Mouse (Mus musculus): ENCODE results near the gene Cmpk1. TPM values are rescaled to one million over a fixed set of nuclear protein-coding genes. Genes with fewer than 3 reads are reported as not detected.

The Cmpk1 gene
- 74.1 and 74.9 TPM in 2 replicates for polyA plus RNA-seq (2016; fragmentation: Nextera tagmentation; extraction: Ambion mirVana)

DNA sequence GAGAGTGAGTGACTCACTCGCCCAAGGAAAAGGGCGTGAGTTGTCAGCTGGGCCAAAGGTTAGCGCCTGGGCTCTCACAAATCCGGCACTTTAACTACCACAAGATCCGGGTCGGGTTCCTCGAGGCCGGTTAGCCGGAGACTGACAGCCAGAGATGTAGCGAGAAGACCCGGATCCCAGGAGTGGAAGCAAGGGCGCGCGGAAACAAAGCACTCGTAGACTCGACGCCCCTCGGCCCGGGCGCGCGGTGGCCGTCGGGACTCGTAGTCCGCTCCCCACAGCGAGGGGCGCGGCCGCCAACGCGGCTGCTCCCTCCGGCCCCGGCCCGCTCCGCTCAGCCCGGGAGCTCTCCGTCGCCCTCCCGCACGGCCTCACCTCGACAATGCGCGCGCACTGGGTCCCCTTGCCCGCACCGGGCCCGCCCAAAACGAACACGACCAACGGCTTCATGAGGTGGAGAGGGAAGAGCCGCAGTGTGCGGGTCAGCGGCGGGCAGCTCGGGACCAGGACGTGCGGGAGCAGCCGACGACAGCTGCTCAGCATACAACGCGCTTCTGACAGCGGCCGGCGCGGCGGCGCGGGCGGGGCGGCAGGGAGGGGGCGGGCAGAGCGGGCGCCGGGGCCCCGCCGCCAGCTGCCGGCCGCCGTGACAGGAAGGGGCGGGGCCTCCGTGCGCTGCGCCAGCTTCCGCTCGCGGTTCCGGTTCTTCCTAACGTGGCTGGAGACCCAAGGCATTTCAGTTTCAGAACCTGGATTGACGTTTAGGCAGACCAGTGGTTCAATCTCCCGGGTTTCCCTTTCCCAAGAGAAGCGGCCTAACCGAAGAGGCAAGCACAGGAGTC, at the start of gene Cmpk1:
Cmpk1 (minus strand) TSS at position 651 of the 842 bp plus-strand sequence.
- under 1% methylated on average over 92 of the region's 93 CpGs for WGBS
- no peaks in the 10 kb centered on the region for H3K27me3 ChIP-seq (ENCODE audit: poor library complexity, severe bottlenecking)
- peak; percentile 83 for DNase-seq (ENCODE audit: extremely low spot score, low spot score)
- H3K27ac ChIP-seq = peak within 1 kb of the TSS; percentile 99
- no peaks in the 10 kb centered on the region for H3K9me3 ChIP-seq
- H3K4me1 ChIP-seq = peaks cover 22% of the 10 kb centered on the region
- peak within 1 kb of the TSS; percentile 88 for H3K4me3 ChIP-seq
- H3K36me3 ChIP-seq (replicated peaks) = peaks cover 6% of the 10 kb centered on the region; the same call in 1 of the 2 replicates

DNA sequence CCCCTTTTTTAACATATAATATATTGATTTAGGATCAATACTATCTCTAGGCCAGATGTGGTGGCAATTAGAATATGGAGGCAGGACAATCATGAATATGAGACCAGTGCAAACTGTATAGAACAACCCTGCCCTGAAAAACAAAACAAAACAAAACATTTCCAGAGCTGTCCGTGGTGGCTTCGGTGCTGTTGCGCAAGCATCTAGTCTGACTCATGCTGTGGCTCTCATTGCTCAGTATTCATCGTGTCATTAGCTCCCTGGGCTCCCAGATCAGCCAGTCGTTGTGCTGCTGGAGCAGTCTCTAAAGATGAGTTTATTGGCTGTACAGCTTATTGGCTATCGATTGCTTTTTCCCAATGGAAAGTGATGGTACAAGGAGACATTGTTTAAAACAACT, 48.0 kb upstream of the Cmpk1 start:
- no peak for DNase-seq (ENCODE audit: extremely low spot score, low spot score)

DNA sequence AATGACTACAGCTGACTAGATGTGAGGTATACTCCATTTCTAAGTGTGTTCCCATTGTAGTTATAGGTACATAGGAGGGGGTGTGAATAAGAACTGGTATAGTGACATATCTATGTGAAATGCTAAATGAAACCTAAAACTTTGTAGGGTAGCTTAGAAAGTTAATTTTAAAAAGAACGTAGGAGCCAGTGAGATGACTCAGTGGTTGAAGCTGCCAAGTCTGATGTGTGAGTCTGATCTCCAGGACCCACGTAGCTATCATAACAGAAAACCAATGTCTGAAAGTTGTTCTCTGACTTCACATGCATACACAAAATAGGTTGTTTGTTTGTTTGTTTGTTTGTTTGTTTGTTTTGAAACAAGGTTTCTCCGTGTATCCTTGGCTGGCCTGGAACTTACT, 33.0 kb upstream of the Cmpk1 start:
- 95% methylated on average over 3 of the region's 3 CpGs for WGBS
- no peak for DNase-seq (ENCODE audit: extremely low spot score, low spot score)
- no peaks in the 10 kb centered on the region for H3K27me3 ChIP-seq (ENCODE audit: poor library complexity, severe bottlenecking)
- no peaks in the 10 kb centered on the region for H3K9me3 ChIP-seq
- H3K27ac ChIP-seq = no peak overlapping the region
- peaks cover 97% of the 10 kb centered on the region for H3K36me3 ChIP-seq (replicated peaks)
- H3K4me1 ChIP-seq = no peaks in the 10 kb centered on the region
- no peak overlapping the region for H3K4me3 ChIP-seq

More for the DNA sequence above, 48.0 kb upstream of the Cmpk1 start:
- Histone ChIP-seq H3K36me3 (replicated peaks) (peaks cover 86% of the 10 kb centered on the region), H3K27me3 (ENCODE audit: poor library complexity, severe bottlenecking) (no peaks in the 10 kb centered on the region), H3K4me1 (no peaks in the 10 kb centered on the region), H3K9me3 (no peaks in the 10 kb centered on the region), H3K4me3 (no peak overlapping the region), H3K27ac (no peak overlapping the region)
- WGBS = 90% methylated on average over 6 of the region's 6 CpGs

DNA sequence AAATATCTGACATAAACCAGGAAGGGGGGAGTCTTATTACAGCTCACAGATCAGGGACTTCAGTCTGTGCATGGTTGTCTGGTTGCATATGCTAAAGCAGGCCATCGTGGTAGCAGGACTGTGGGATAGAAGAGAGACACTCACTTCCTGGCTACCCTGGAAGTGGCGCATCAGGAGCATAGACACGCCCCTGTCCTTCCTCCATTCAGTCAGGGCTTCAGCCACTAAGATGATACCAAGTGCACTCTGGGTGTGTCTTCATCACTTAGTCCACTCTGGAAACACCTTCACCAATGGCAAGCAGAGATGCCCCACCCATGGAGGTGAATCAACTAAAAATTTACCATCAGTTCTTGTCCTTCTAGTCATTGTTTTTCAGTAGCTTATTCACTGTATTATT, 27.2 kb upstream of the Cmpk1 start:
- DNase-seq (ENCODE audit: extremely low spot score, low spot score) = no peak
- no peak overlapping the region for H3K4me3 ChIP-seq
- H3K4me1 ChIP-seq = no peaks in the 10 kb centered on the region
- H3K36me3 ChIP-seq (replicated peaks) = peaks cover 100% of the 10 kb centered on the region
- no peak overlapping the region for H3K27ac ChIP-seq
- H3K27me3 ChIP-seq (ENCODE audit: poor library complexity, severe bottlenecking) = no peaks in the 10 kb centered on the region
- no peaks in the 10 kb centered on the region for H3K9me3 ChIP-seq
- 95% methylated on average over 3 of the region's 3 CpGs for WGBS

DNA sequence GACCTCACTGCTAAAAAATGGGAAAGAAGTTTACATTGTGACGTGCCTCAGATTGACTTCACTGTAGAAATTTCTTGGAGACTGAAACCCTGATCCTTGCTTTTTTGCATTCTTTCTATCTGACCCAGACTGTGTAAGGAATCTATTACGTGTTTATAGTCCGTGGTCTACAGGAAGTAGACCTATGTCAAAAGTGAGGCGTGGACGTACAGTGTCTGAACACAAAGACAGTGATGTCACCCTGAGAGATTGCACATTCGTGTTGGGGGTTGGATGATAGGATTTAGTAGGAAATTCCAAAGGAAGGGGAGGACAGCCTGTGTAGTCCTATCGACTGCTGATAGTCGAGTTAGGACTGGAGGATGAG, 13.4 kb upstream of the Cmpk1 start:
- peak; percentile 17 for DNase-seq (ENCODE audit: extremely low spot score, low spot score)
- 4% methylated on average over 8 of the region's 8 CpGs for WGBS
- Histone ChIP-seq H3K27me3 (ENCODE audit: poor library complexity, severe bottlenecking) (no peaks in the 10 kb centered on the region), H3K27ac (peak overlapping the region; percentile 94), H3K9me3 (no peaks in the 10 kb centered on the region), H3K4me1 (peaks cover 26% of the 10 kb centered on the region), H3K36me3 (replicated peaks) (peaks cover 28% of the 10 kb centered on the region), H3K4me3 (peak overlapping the region; percentile 76)

DNA sequence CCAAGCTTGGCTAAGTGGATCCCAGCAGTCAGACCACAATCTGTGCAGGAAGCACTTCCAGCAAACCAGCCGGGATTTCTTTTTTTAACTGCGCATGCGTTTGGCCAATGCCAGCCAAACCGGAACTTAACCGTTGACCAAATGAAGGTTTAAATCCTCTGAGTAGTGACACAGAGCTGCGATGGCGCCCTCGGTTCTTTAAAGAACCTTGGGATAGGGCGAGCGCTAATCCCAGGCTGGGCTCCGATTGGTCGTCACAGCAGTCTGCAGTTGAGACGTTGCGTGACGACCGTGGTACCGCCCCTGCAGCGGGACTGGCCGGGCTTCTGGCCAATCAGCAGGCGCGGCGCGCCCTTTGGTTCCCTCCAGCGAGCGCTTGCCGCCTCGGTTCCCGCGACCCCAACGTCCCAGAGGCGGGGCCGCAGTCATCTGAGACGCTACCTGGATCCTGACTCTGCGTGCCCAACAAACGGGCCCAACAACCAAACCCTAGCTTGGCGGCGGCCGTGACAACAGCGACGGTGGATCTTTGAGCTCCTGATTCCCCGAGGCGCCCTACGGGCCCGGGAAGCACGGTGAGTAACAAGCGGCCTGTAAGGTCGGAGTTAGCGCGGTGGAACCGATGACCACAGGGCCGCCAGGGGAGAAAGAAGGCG, 12.9 kb upstream of the Cmpk1 start, which contains the start of gene Stil:
Stil (plus strand) TSS at position 387 of the 656 bp plus-strand sequence.
- H3K4me1 ChIP-seq = peaks cover 26% of the 10 kb centered on the region
- WGBS = under 1% methylated on average over 52 of the region's 52 CpGs
- peaks cover 23% of the 10 kb centered on the region for H3K36me3 ChIP-seq (replicated peaks)
- no peaks in the 10 kb centered on the region for H3K27me3 ChIP-seq (ENCODE audit: poor library complexity, severe bottlenecking)
- H3K4me3 ChIP-seq = peak within 1 kb of the TSS; percentile 76
- H3K27ac ChIP-seq = peak within 1 kb of the TSS; percentile 94
- DNase-seq (ENCODE audit: extremely low spot score, low spot score) = peak; percentile 98
- H3K9me3 ChIP-seq = no peaks in the 10 kb centered on the region

DNA sequence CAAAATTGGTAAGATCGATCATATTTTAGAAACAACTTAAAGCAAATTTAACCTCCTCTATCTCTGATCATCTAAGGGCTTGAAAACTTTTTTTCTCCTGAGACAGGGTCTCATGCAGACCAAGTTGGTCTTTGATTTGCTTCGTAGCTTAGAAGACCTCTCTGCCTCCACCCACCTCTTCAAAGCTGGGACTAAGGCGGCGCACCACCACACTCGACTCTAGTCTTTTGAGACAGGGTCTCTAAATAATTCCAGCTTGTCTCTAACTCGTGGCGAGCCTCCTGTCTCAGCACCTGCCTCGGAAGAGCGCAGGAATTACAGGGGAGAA, 12.4 kb upstream of the Cmpk1 start:
- H3K9me3 ChIP-seq = no peaks in the 10 kb centered on the region
- peak overlapping the region; percentile 94 for H3K27ac ChIP-seq
- H3K4me1 ChIP-seq = peaks cover 26% of the 10 kb centered on the region
- 12% methylated on average over 9 of the region's 9 CpGs for WGBS
- peaks cover 18% of the 10 kb centered on the region for H3K36me3 ChIP-seq (replicated peaks)
- peak overlapping the region; percentile 76 for H3K4me3 ChIP-seq
- no peak for DNase-seq (ENCODE audit: extremely low spot score, low spot score)
- no peaks in the 10 kb centered on the region for H3K27me3 ChIP-seq (ENCODE audit: poor library complexity, severe bottlenecking)

DNA sequence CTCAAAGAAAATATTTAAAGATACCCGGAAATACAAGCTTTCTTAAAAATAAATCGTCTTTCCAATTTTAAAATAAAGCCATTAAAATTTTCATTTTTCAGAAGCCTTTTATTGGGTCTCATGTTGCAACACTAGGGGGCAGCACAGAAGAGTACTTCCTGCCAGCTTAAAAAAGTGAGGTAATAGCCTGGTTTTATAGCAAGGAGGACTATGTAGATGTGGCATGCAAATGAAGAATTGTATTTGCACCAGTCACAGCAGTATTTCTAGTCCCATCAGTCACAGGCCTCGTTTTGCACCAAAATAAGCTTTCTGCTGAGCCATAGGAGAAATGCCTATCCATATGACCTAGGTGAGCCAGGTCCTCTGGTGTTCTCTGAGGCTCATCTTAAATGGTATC, 10.0 kb upstream of the Cmpk1 start:
- no peaks in the 10 kb centered on the region for H3K36me3 ChIP-seq (replicated peaks)
- peaks cover 23% of the 10 kb centered on the region for H3K4me1 ChIP-seq
- no peaks in the 10 kb centered on the region for H3K9me3 ChIP-seq
- DNase-seq (ENCODE audit: extremely low spot score, low spot score) = no peak
- no peak overlapping the region for H3K4me3 ChIP-seq
- WGBS = 57% methylated on average over 3 of the region's 3 CpGs
- no peaks in the 10 kb centered on the region for H3K27me3 ChIP-seq (ENCODE audit: poor library complexity, severe bottlenecking)
- H3K27ac ChIP-seq = no peak overlapping the region

DNA sequence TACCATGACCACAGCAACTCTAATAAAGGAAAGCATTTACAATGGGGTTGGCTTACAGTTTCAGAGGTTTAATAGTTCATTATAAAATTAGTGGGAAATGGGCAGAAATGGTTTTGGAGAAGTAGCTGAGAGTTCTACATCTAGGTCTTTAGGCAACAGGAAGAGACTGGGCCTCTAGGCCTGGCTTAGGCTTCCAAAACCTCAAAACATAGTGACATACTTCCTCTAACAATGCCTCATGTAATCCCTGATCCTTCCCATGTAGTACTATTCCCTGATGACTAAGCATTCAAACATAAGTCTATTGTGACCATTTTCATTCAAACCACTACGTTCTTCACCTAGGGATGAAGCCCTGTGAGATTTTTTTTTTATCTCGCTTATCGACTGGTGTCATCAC, 7.2 kb upstream of the Cmpk1 start:
- 91% methylated on average over 3 of the region's 3 CpGs for WGBS
- Histone ChIP-seq H3K36me3 (replicated peaks) (no peaks in the 10 kb centered on the region), H3K4me1 (peaks cover 4% of the 10 kb centered on the region; the same call in 1 of the 2 replicates), H3K27ac (no peak overlapping the region), H3K9me3 (no peaks in the 10 kb centered on the region), H3K27me3 (ENCODE audit: poor library complexity, severe bottlenecking) (no peaks in the 10 kb centered on the region), H3K4me3 (no peak overlapping the region)
- DNase-seq (ENCODE audit: extremely low spot score, low spot score) = no peak

DNA sequence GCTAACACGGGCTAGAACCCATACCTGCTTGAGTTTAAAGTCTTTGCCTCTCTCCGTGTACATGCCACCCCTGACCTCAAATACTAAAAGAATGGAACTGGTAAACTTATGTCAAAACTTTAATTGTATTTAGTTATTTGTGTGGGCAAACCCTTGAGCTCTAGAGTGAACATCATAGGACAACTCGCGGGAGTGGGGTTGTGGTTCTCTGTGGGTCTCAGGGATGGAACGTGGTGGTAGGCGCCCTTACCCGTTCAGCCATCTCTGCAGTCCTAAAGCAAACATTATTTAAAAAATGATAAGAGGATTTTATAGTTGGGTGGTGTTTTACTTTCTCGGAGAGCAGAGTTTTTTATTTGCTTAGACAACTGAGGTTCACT, 840 bp downstream of the Cmpk1 start:
- H3K9me3 ChIP-seq = no peaks in the 10 kb centered on the region
- WGBS = 5% methylated on average over 8 of the region's 8 CpGs

DNA sequence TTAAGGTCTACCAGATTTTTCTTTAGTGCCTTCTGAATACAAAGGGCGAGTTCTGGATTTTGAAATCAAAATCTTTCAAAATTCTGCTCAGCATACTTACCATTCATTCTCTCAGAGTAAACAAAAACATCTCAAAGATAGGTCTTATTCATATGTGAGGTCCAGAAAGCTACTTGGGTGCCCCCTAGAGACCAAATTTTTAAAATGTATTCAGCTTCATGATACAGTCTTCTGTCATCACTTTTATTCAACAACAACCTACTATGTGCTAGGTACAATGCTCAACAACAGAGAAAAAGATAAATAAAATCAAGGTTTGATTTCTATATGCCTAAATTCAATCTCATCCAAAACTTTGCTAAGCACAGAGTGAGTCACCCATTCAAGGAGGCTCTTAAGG, 4.0 kb downstream of the Cmpk1 start:
- H3K4me3 ChIP-seq = no peak overlapping the region
- H3K36me3 ChIP-seq (replicated peaks) = peaks cover 6% of the 10 kb centered on the region; the same call in 1 of the 2 replicates
- DNase-seq (ENCODE audit: extremely low spot score, low spot score) = no peak
- no peaks in the 10 kb centered on the region for H3K27me3 ChIP-seq (ENCODE audit: poor library complexity, severe bottlenecking)
- H3K4me1 ChIP-seq = peaks cover 22% of the 10 kb centered on the region
- H3K27ac ChIP-seq = no peak overlapping the region
- no peaks in the 10 kb centered on the region for H3K9me3 ChIP-seq
- WGBS = 81% methylated on average over 1 of the region's 1 CpGs

More for the DNA sequence above, 840 bp downstream of the Cmpk1 start:
- no peak for DNase-seq (ENCODE audit: extremely low spot score, low spot score)
- H3K27ac ChIP-seq = peak overlapping the region; percentile 99
- H3K36me3 ChIP-seq (replicated peaks) = peaks cover 6% of the 10 kb centered on the region; the same call in 1 of the 2 replicates
- peaks cover 22% of the 10 kb centered on the region for H3K4me1 ChIP-seq
- H3K27me3 ChIP-seq (ENCODE audit: poor library complexity, severe bottlenecking) = no peaks in the 10 kb centered on the region
- H3K4me3 ChIP-seq = peak overlapping the region; percentile 88

DNA sequence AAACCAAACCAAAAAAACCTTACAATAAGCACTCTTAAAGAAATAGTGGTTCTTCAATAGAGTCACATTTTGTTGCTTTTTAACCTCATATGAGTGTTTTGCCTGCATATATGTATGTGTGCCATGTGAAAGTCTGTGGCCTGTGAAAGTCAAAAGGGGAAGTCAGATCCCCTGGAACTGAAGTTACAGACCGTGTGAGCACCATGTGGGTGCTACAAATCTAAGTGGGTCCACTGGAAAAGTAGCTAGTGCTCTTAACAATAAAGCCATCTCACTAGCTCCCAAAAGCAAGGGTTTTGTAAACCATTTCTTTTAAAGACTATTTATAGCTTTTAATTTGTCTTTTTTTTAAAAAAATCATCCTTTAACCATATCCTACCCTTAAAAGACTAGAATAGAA, 4.4 kb downstream of the Cmpk1 start:
- WGBS = 81% methylated on average over 1 of the region's 1 CpGs
- Histone ChIP-seq H3K36me3 (replicated peaks) (peaks cover 6% of the 10 kb centered on the region; the same call in 1 of the 2 replicates), H3K4me3 (no peak overlapping the region), H3K9me3 (no peaks in the 10 kb centered on the region), H3K4me1 (peaks cover 20% of the 10 kb centered on the region), H3K27ac (no peak overlapping the region), H3K27me3 (ENCODE audit: poor library complexity, severe bottlenecking) (no peaks in the 10 kb centered on the region)
- no peak for DNase-seq (ENCODE audit: extremely low spot score, low spot score)

DNA sequence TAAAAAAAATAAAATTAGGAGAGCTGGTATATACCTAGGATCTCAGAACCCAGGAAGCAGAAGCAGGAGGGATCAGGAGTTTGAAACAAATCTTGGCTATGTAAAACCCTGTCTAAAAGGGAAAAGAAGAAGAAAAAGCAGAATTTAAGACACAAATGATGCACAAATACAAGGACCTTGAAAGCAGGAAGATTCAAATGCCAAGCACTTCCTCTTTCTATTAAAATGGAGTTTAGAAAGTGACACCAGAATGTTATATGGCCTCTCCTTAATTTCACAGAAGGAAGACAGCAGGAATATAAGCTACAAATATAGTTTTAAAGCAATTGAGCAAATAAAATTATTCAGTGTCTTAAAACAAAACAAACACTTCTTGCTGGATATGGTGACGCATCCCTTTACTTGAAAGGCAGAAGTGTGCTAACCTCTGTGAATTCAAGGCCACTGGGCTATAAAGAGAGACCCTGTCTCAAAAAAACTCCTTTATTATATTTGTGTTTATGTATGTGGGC, 13.8 kb downstream of the Cmpk1 start:
- H3K27me3 ChIP-seq (ENCODE audit: poor library complexity, severe bottlenecking) = no peaks in the 10 kb centered on the region
- H3K4me1 ChIP-seq = no peaks in the 10 kb centered on the region
- H3K36me3 ChIP-seq (replicated peaks) = peaks cover 9% of the 10 kb centered on the region
- H3K9me3 ChIP-seq = no peaks in the 10 kb centered on the region
- no peak overlapping the region for H3K27ac ChIP-seq
- DNase-seq (ENCODE audit: extremely low spot score, low spot score) = no peak
- WGBS = 88% methylated on average over 1 of the region's 1 CpGs
- no peak overlapping the region for H3K4me3 ChIP-seq
